Mouse (Mus musculus) MN1 (cell line): ENCODE results near the gene Uspl1.
"Not testable (repeated sequence)": the region's sequence is repeated elsewhere in the genome, so short reads cannot be mapped to it uniquely, and the experiment has no call there.

Experiments
- DNase-seq: peaks from one replicate; pipeline ENCODE4 v3.0.0-alpha.2; 2016; ENCODE audit warnings: low spot score

Uspl1 gene

GRCm38 (mm10) chr5:149184104-149184843 is at the start of gene Uspl1, which contains the start of gene Hmgb1:
Gene Uspl1 (plus strand): TSS chr5:149184350.
Gene Hmgb1 (minus strand): TSS chr5:149184489.
- DNase-seq, result peak; percentile 99

- DNase-seq, result no peak
Observed at GRCm38 (mm10) chr5:149134751-149135454, 49.2 kb upstream of the Uspl1 start.

- no peak for DNase-seq
Observed at GRCm38 (mm10) chr5:149135455-149136354, 48.4 kb upstream of the Uspl1 start.

GRCm38 (mm10) chr5:149136933-149137365 is 47.2 kb upstream of the Uspl1 start:
- peak; percentile 85 for DNase-seq

- DNase-seq, result peak; percentile 48
Observed at GRCm38 (mm10) chr5:149137447-149137846, 46.7 kb upstream of the Uspl1 start.

- not testable (repeated sequence) for DNase-seq
Observed at GRCm38 (mm10) chr5:149138087-149138486, 46.1 kb upstream of the Uspl1 start.

- DNase-seq, result no peak
Observed at GRCm38 (mm10) chr5:149140336-149140735, 43.8 kb upstream of the Uspl1 start.

GRCm38 (mm10) chr5:149141155-149141554 is 43.0 kb upstream of the Uspl1 start:
- DNase-seq, result not testable (repeated sequence)

GRCm38 (mm10) chr5:149143766-149144375 is 40.3 kb upstream of the Uspl1 start:
- no peak for DNase-seq

GRCm38 (mm10) chr5:149146691-149147090 is 37.5 kb upstream of the Uspl1 start:
- no peak for DNase-seq

GRCm38 (mm10) chr5:149147386-149148000 is 36.7 kb upstream of the Uspl1 start:
- DNase-seq, result no peak

- no peak for DNase-seq
Observed at GRCm38 (mm10) chr5:149150882-149151281, 33.3 kb upstream of the Uspl1 start.

GRCm38 (mm10) chr5:149152063-149152773 is 31.9 kb upstream of the Uspl1 start:
- DNase-seq, result no peak

- no peak for DNase-seq
Observed at GRCm38 (mm10) chr5:149152774-149153155, 31.4 kb upstream of the Uspl1 start.

- no peak for DNase-seq
Observed at GRCm38 (mm10) chr5:149156886-149157563, 27.1 kb upstream of the Uspl1 start.

GRCm38 (mm10) chr5:149159021-149159420 is 25.1 kb upstream of the Uspl1 start:
- DNase-seq, result no peak

- no peak for DNase-seq
Observed at GRCm38 (mm10) chr5:149160469-149160868, 23.7 kb upstream of the Uspl1 start.

- DNase-seq, result no peak
Observed at GRCm38 (mm10) chr5:149162890-149163289, 21.3 kb upstream of the Uspl1 start.

- no peak for DNase-seq
Observed at GRCm38 (mm10) chr5:149164881-149165280, 19.3 kb upstream of the Uspl1 start.

GRCm38 (mm10) chr5:149166011-149166410 is 18.1 kb upstream of the Uspl1 start:
- no peak for DNase-seq
